Mouse (Mus musculus) embryonic fibroblast, embryonic 13.5 days (primary cell): ENCODE results near the gene Mink1. TPM values are rescaled to one million over a fixed set of nuclear protein-coding genes. Genes with fewer than 3 reads are reported as not detected.

Experiments
- H3K27ac ChIP-seq: 2 replicates; pipeline ENCODE4 v1.5.1; 2012; ENCODE audit warnings: low read length, control low read depth, inconsistent platforms; ENCODE audit not compliant: insufficient read depth
- H3K4me1 ChIP-seq: 2 replicates; pipeline ENCODE4 v1.6.1; 2011; ENCODE audit warnings: low read length; ENCODE audit not compliant: control insufficient read depth, insufficient read depth
- H3K4me3 ChIP-seq: 2 replicates; pipeline ENCODE4 v1.5.1; 2011; ENCODE audit warnings: mild to moderate bottlenecking, control low read depth, low read length; ENCODE audit not compliant: insufficient read depth
- CTCF ChIP-seq: IDR thresholded peaks from 2 replicates; pipeline ENCODE4 v1.5.1; 2011; ENCODE audit warnings: mild to moderate bottlenecking, control low read depth, low read length, moderate library complexity, borderline replicate concordance; ENCODE audit not compliant: insufficient read depth
- POLR2A ChIP-seq: IDR thresholded peaks from 2 replicates; pipeline ENCODE4 v1.6.1; 2011; ENCODE audit warnings: low read depth, mild to moderate bottlenecking, control low read depth, low read length, moderate library complexity
- polyA plus RNA-seq: library from polyadenylated mRNA; stranded (reverse); fragments of >200 nt; gene quantifications from 2 replicates; pipeline ENCODE4 v1.2.4, GENCODE M21; 2011; ENCODE audit warnings: low read depth; ENCODE audit not compliant: missing spikeins, insufficient read length

Gene Mink1
- polyA plus RNA-seq, 1 experiment, result 36.2 TPM

- TF ChIP-seq CTCF (no peak), POLR2A (no peak)
- no peak overlapping the region for H3K27ac ChIP-seq
- peaks cover 40% of the 10 kb centered on the region for H3K4me1 ChIP-seq
- H3K4me3 ChIP-seq, result no peak overlapping the region
Measured at GRCm38 (mm10) chr11:70583775-70584174, 21.1 kb downstream of the Mink1 start.

GRCm38 (mm10) chr11:70585457-70585856, 22.8 kb downstream of the Mink1 start:
- TF ChIP-seq POLR2A (peak; percentile 42; the same call in 1 of the 2 replicates), CTCF (no peak)
- peaks cover 26% of the 10 kb centered on the region for H3K4me1 ChIP-seq
- peak overlapping the region; percentile 98 for H3K27ac ChIP-seq
- H3K4me3 ChIP-seq, result no peak overlapping the region

- TF ChIP-seq CTCF (no peak), POLR2A (0 out of 2 replicates have a peak, but pooled peaks have one; percentile 28)
- Histone ChIP-seq H3K4me3 (no peak overlapping the region), H3K4me1 (peaks cover 20% of the 10 kb centered on the region), H3K27ac (peak overlapping the region; percentile 98)
Measured at GRCm38 (mm10) chr11:70586261-70586660, 23.6 kb downstream of the Mink1 start.

GRCm38 (mm10) chr11:70586954-70587353, 24.3 kb downstream of the Mink1 start:
- Histone ChIP-seq H3K4me1 (peaks cover 20% of the 10 kb centered on the region), H3K27ac (peak overlapping the region; percentile 98), H3K4me3 (no peak overlapping the region)
- TF ChIP-seq CTCF (no peak), POLR2A (no peak)

GRCm38 (mm10) chr11:70591733-70592132, 29.1 kb downstream of the Mink1 start:
- Histone ChIP-seq H3K4me3 (no peak overlapping the region), H3K27ac (no peak overlapping the region), H3K4me1 (peaks cover 3% of the 10 kb centered on the region)
- TF ChIP-seq CTCF, result no peak

GRCm38 (mm10) chr11:70594253-70594989, 31.7 kb downstream of the Mink1 start:
- no peak overlapping the region for H3K4me3 ChIP-seq
- H3K27ac ChIP-seq, result no peak overlapping the region
- no peaks in the 10 kb centered on the region for H3K4me1 ChIP-seq
- no peak for TF ChIP-seq CTCF
- no peak for TF ChIP-seq POLR2A

- no peaks in the 10 kb centered on the region for H3K4me1 ChIP-seq
- no peak overlapping the region for H3K4me3 ChIP-seq
- TF ChIP-seq POLR2A (no peak), CTCF (no peak)
- H3K27ac ChIP-seq, result no peak overlapping the region
Measured at GRCm38 (mm10) chr11:70595638-70596037, 33.0 kb downstream of the Mink1 start.

- no peak for TF ChIP-seq POLR2A
- TF ChIP-seq CTCF, result no peak
- H3K4me3 ChIP-seq, result no peak overlapping the region
- H3K4me1 ChIP-seq, result no peaks in the 10 kb centered on the region
- H3K27ac ChIP-seq, result no peak overlapping the region
Measured at GRCm38 (mm10) chr11:70596094-70596493, 33.4 kb downstream of the Mink1 start.

GRCm38 (mm10) chr11:70597301-70597700, 34.6 kb downstream of the Mink1 start:
- Histone ChIP-seq H3K4me3 (no peak overlapping the region), H3K4me1 (no peaks in the 10 kb centered on the region), H3K27ac (no peak overlapping the region)
- TF ChIP-seq POLR2A (no peak), CTCF (no peak)

GRCm38 (mm10) chr11:70598451-70598953, 35.8 kb downstream of the Mink1 start:
- Histone ChIP-seq H3K4me3 (no peak overlapping the region), H3K4me1 (no peaks in the 10 kb centered on the region), H3K27ac (no peak overlapping the region)
- TF ChIP-seq CTCF, result no peak
- no peak for TF ChIP-seq POLR2A
